Mouse (Mus musculus) right cerebral cortex, adult 2 months (tissue): Measurements from ENCODE around the gene Enc1.
"Not testable (repeated sequence)": the region's sequence is repeated elsewhere in the genome, so short reads cannot be mapped to it uniquely, and the experiment has no call there.

ENCODE experiments used
- DNase-seq, 2 experiments: peaks; one replicate each; pipeline ENCODE4 v3.0.0; 2021 to 2022; ENCODE audit warnings: low spot score in 2 of 2

Enc1 gene

DNA sequence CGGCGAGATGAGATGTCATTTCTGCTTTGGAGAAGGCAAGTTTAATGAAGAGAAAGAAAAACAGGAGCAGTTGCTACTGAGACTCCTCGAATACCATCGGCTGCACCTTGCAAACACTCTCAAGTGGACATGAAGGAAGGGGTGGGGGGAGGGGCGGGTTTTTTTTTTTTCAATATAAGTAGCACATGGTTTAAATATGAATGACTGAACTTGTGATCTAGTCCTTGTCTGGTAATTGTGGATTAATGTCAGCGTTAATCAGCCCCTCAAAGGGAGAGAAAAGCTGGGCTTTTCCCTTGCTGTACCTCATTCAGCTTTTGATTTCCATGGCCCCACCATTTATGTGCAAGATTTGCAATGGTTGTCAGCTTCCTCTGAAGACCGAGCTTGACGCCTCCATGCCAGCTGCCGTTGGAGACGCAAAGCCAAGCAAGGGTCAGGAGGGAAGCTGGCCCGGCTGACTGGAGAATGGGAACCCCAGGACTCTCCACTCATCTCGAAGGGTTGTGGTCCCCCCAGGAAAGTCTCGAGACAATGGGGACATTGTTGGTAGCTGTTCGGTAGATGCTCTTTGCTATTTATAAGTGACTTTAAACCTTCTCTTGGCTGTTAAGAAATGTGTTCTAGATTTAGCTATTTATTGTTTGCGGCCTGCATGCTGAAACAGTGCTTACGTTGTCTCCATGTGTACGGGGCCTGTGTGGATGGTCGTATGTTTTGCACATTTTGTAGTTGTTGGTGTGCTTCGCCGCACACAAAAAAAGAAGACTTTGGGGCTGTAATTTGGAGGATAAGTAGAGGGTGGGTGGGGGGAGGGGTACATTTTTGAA is 9.9 kb downstream of the Enc1 start:
- DNase-seq, result no peak

GRCm38 (mm10) chr13:97251736-97252135 is 10.8 kb downstream of the Enc1 start:
- no peak for DNase-seq

GRCm38 (mm10) chr13:97252469-97252868 is 11.6 kb downstream of the Enc1 start:
- DNase-seq, result no peak

GRCm38 (mm10) chr13:97253418-97253981 is 12.6 kb downstream of the Enc1 start:
- DNase-seq, result no peak

DNA sequence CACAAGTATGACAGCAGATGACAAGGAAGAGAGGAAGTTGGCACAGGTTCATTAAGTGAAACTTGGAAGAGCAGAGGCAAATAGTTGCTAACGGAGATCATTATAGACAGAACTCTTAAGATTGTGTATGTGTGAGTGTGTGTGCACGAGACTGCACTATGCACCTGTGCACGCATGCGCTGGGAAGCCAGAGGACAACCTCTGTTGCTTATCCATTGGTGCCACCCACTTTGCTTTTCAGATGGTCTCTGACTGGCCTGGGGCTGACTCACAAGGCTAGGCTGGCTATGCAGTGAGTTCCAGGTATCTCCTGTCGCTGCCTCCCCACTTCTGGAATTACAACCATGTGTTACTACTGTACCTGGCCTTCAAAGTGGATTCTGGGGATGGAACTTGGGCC is 13.1 kb downstream of the Enc1 start:
- no peak for DNase-seq

- DNase-seq, result no peak
These were observed 13.8 kb downstream of the Enc1 start for GRCm38 (mm10) chr13:97254564-97255164.

DNA sequence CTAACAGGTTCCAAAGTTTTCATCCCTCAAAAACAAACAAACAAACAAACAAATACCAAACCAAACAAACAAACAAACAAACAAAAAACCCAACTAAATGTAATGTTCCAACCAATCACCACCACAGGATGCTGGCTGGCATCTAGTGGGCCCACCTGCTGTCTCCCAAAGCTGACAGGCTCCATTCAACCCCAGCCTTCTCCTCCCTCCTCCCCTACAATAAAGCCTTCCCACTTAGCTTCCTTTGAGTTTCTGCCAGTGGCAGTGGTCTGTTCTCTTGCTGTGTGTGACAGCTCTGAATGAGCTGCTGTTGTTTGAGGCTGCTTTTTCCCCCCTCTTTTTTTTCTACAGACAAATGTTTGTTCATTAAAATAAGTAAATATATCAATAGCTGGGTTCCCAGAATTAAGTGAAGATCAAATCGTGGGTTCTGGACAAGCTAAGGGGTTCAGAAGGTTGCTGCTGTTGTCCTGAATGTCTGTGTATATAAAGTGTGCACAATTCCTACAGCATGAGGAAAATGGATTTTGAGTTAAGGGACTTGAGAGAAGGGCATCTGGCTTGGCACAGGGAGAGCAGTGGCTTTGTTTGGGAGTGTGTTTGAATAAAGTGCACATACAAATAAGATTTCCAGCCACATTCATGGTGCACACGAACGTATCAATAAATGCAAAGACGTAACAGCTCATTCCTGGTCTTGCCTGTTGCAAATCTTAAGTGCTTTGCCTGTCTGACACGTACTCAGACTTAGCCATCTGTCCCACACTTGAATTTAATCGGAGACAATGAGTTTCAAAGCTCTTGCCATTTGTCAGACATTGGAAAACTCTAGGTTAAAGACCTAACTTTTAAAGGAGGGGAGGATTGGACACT is 15.3 kb downstream of the Enc1 start:
- no peak for DNase-seq

GRCm38 (mm10) chr13:97256849-97257379 is 16.0 kb downstream of the Enc1 start:
- DNase-seq, result no peak

DNA sequence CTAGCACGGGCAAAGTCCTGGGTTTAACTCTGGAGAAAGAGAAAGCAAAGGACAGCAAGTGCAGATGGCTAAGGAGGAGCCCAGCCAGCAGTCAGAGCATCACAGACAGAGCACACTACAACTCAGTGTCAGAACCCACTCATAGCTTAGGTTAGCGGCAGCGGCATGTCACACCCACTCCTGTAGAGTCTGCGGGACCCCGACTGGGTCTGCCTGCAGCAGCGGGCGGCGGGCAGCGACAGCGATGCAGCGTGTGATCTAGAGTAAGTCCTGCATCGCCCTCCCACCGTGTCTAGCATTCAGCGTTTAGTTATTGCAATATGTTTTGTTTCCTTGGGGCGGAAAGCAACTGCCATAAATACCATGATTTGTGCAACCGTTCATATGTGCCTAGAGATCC is 18.4 kb downstream of the Enc1 start:
- DNase-seq, result no peak

DNA sequence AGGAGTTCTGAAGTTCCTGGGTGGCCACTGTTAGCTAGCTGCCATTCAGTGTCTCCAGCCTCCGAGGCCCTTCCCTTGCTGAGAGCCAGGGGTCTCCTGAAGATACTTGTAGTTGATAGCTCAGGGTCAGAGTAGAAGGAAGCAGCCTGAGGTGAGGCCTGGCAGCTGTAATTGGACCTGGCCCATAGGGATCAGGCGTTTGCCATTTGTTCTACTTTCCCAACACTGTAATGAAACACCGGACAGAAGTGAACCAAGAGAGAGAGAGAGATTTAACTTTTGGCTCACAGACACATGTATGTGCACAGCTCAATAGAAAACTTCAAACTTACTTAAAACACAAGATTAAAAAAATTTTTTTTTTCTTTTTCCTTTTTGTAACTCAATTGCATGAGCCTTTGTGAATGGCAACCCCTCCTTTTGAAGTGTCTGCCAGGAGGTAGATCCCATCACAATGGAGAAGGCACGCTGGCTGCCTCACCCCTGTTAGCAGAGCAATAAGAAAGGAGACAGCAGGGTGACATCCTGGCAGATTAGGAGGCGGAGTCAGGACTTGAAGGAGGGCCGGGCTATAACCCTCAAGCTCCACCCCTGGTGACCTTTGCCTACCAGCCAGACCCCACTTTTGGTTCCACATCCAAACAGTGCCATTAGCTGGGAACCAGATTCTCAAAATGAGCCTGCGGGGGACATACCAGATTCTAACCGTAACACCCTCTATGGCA is 19.7 kb downstream of the Enc1 start:
- no peak for DNase-seq

GRCm38 (mm10) chr13:97261549-97261948 is 20.6 kb downstream of the Enc1 start:
- DNase-seq, result no peak

DNA sequence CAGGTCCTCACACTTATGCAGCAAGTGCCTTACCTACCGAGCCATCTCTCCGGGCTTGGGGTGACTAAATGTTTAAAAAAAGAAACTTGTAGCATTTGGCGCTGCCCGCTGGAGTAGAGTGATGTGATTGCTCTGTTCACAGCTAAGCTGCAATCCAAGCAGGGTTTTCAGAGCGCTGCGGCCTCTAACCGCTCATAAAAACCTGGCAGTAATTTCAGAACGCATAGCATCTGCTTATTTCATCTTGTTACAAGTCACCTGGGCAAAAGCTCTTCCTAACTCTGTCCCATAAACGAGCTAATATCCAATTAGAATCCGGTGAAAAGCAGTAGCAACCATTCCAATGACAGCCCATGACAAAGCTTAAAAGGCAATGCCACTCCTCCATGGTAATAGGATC is 21.8 kb downstream of the Enc1 start:
- DNase-seq, result no peak

DNA sequence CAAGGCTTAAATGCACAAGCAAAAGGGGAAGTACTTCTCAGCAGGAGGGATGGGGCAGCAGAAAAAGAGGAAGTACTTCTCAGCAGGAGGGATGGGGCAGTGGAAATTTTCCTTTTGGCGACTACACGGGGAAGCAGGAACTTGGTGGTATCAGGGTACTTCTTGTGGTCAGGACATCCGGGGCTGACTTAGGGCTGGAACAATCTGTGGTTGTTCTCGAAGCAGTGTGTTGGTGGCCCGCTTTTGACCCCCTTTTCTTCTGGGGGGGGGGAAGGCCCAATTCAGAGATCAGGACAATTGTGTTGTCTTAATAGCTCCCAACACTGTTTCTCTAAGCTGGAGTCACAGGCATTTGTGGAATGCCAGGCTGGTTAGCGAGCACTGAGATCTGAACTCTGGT is 24.6 kb downstream of the Enc1 start:
- DNase-seq, result not testable (repeated sequence)

- DNase-seq, result peak in 1 of 2 experiments; percentile 22
These were observed 29.8 kb downstream of the Enc1 start for GRCm38 (mm10) chr13:97270723-97271122.

DNA sequence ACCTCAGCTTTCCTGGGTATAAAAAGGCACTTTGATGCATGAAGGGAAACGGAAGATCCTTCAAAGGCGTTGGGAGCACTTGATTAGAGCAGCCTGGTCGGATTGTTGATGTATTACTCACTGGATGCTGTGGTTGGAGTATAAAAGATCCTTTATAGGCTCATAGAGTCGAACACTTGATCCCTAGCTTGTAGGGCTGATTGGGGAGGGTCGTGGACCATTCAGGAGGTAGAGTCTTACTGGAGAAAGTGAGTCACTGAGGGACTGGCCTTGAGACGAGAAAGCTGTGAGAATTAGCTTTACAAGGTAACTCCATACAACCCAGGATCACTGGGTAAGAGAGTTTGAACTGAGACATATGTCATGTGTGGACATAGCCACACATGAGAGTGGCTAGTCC is 30.7 kb downstream of the Enc1 start:
- DNase-seq, result no peak

- no peak for DNase-seq
These were observed 33.9 kb downstream of the Enc1 start for GRCm38 (mm10) chr13:97274757-97275156.

DNA sequence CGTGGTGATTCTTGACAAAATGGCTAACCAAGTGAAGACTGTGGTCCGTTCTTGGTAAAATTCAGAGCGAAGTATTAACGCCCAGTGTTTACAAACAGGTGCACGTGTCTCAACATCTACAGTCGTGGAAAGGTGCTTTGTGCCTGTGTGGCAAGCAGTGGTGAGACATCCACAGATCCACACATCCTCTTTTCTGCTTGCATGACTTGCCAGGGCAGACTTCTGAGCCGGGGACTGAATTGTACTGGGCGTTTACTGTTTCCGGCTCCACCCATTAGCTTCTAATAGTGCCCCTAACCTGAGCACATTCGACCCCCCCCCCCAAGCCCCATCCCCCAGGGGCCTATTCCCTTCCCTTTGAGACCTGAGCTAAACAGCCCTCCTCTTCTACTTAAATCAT is 34.6 kb downstream of the Enc1 start:
- DNase-seq, result no peak

GRCm38 (mm10) chr13:97282051-97282910 is 41.4 kb downstream of the Enc1 start:
- DNase-seq, result no peak

DNA sequence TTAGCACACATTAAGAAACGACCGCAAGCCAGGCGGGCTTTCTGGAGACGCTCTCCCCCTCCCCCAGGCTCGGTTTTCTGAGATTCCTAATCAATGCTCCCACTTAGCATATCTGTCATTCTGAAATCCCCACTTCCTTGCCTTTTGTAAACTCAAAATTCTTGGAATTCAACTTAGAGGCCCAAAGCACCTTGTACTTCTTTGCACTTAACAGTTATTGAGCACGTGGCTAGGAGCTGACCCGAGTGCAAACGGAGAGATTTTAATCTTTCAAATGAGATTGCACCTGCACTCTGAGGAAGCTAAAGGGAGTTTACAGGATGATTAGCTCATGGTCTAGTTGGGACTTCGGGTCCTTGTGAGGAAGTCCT is 42.0 kb downstream of the Enc1 start:
- DNase-seq, result no peak

DNA sequence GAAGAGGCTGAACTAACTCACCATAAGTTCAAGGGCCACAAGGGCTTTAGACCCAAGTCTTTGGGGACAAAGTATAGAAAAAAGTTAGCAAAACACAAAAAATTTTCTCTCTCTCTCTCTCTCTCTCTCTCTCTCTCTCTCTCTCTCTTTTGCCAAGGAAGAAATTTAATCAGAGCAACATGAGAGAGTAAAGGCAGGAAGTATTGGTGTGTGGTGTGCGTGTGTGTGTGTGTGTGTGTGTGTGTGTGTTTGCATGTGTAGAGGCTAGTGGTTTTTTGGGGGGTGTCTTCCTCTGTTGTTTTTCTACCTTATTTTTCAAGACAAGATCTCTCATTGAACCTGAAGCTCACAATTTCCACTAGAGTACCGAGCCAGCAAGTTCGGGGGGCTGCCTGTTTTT is 46.1 kb downstream of the Enc1 start:
- no peak for DNase-seq
